Mouse (Mus musculus) G1E-ER4 (cell line): Measurements from ENCODE around the gene Ralgps1. TPM values are rescaled to one million over a fixed set of nuclear protein-coding genes. Genes with fewer than 3 reads are reported as not detected.

Source experiments
- GATA1 ChIP-seq: IDR thresholded peaks from one replicate; pipeline ENCODE4 v1.8.0; 2012; ENCODE audit warnings: low read length, inconsistent platforms
- polyA plus RNA-seq: library from polyadenylated mRNA; stranded (reverse); fragments of >175 nt; gene quantifications from 2 replicates; pipeline ENCODE4 v1.2.3, GENCODE M21; 2012

Gene Ralgps1
- polyA plus RNA-seq, 1 experiment, result 1.3 TPM

GRCm38 (mm10) chr2:33200368-33201068, 170.8 kb downstream of the Ralgps1 start:
- TF ChIP-seq GATA1, result no peak

- TF ChIP-seq GATA1, result no peak
These were observed 181.3 kb downstream of the Ralgps1 start for GRCm38 (mm10) chr2:33189976-33190375.

- no peak for TF ChIP-seq GATA1
These were observed 182.2 kb downstream of the Ralgps1 start for GRCm38 (mm10) chr2:33188925-33189670.

GRCm38 (mm10) chr2:33187874-33188273, 183.4 kb downstream of the Ralgps1 start:
- no peak for TF ChIP-seq GATA1

- TF ChIP-seq GATA1, result no peak
These were observed 184.8 kb downstream of the Ralgps1 start for GRCm38 (mm10) chr2:33186505-33186904.

GRCm38 (mm10) chr2:33185258-33185657, 186.0 kb downstream of the Ralgps1 start:
- TF ChIP-seq GATA1, result no peak

- TF ChIP-seq GATA1, result no peak
These were observed 186.6 kb downstream of the Ralgps1 start for GRCm38 (mm10) chr2:33184641-33185040.

GRCm38 (mm10) chr2:33183321-33183720, 188.0 kb downstream of the Ralgps1 start:
- TF ChIP-seq GATA1, result no peak

GRCm38 (mm10) chr2:33179930-33180630, 191.2 kb downstream of the Ralgps1 start:
- no peak for TF ChIP-seq GATA1

- TF ChIP-seq GATA1, result no peak
These were observed 191.9 kb downstream of the Ralgps1 start for GRCm38 (mm10) chr2:33179171-33179929.

- no peak for TF ChIP-seq GATA1
These were observed 192.9 kb downstream of the Ralgps1 start for GRCm38 (mm10) chr2:33178243-33178932.

- no peak for TF ChIP-seq GATA1
These were observed 193.6 kb downstream of the Ralgps1 start for GRCm38 (mm10) chr2:33177443-33178242.

- TF ChIP-seq GATA1, result no peak
These were observed 194.4 kb downstream of the Ralgps1 start for GRCm38 (mm10) chr2:33176921-33177320.

- TF ChIP-seq GATA1, result no peak
These were observed 194.8 kb downstream of the Ralgps1 start for GRCm38 (mm10) chr2:33176516-33176915.
